Mouse (Mus musculus): Measurements from ENCODE around the gene Nav3.

Nav3 gene

DNA sequence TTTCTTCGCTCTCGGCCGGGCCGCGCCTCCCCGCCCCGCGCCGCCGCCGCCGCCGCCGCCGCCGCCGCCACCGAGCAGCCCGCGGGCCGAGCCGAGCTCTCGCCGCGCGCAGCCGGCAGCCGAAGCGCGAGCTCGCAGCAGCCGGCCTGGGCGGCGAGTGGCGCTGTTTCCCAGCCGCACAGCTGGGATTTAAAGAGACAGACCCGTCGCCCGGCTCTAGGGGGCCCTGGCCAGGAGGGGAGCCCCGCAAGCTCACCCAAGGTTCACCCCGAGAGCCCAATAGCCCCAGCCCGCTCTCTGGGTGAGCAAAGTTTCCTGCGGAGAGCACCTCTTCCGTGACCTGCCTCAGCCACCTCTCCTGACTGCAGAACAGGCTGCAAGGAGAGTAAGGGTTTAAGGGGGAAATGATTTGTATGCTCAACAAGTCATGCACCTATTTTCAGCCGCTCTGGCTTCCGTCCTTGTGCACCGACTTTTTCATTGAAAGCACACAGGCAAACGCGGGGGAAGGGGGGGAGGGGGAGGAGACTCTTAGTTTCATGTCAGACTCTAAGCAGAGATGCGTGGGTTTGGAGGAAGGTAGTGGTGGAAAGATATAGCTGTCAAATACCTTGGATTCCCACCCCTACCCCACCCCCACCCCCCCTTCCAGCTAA is at the start of gene Nav3:
TSS of gene Nav3 (minus strand) at position 367 of the 656 bp plus-strand sequence.
- DNase-seq (ENCODE audit: low spot score in 2 of 2), result peak; percentile 59 to 80

- no peak for DNase-seq (ENCODE audit: low spot score in 2 of 2)
Observed at GRCm38 (mm10) chr10:110485306-110485705, 29.3 kb upstream of the Nav3 start.

GRCm38 (mm10) chr10:110484822-110485221 is 28.8 kb upstream of the Nav3 start:
- DNase-seq (ENCODE audit: low spot score in 2 of 2), result no peak

- no peak for DNase-seq (ENCODE audit: low spot score in 2 of 2)
Observed at GRCm38 (mm10) chr10:110479189-110479588, 23.2 kb upstream of the Nav3 start.

GRCm38 (mm10) chr10:110477689-110478314 is 21.8 kb upstream of the Nav3 start:
- DNase-seq (ENCODE audit: low spot score in 2 of 2), result peak; percentile 30 to 38

DNA sequence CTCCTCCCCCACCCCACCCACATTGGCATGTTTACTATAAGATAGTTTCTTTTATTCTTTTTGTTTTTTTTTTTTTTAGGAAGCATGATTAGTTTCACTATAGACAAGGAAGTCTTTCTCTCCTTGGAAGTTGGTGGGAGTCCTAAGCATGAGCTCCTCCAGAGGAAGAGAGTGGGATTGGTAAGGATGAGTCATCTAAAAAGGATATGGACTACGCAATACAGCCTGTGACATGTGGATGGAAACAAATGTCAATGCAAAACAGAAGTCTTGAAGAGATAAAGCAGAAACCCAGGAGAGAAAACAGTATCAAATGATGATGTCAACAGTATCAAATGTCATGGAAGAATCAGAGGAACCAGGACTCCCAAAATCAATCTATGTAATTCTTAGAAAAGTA is 18.1 kb upstream of the Nav3 start:
- DNase-seq (ENCODE audit: low spot score in 2 of 2), result no peak

DNA sequence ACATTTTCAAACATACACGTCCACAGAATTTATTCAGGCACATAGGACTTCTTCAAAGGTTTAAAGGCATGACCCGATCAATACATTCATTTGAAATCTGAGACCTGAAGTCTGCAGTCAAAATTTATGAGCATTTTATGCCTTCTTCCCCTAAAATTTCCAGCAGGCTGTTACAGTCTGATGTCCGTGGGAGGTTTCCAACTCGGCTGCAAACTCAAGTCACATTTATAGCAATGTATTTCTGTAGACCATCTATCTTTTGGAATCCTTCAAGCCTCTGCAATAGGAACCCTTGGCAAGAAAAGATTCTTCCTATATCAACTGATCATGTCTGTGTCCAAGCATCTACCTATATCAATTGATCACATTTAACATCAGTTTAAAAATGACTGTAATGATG is 13.4 kb upstream of the Nav3 start:
- DNase-seq (ENCODE audit: low spot score in 2 of 2), result no peak

DNA sequence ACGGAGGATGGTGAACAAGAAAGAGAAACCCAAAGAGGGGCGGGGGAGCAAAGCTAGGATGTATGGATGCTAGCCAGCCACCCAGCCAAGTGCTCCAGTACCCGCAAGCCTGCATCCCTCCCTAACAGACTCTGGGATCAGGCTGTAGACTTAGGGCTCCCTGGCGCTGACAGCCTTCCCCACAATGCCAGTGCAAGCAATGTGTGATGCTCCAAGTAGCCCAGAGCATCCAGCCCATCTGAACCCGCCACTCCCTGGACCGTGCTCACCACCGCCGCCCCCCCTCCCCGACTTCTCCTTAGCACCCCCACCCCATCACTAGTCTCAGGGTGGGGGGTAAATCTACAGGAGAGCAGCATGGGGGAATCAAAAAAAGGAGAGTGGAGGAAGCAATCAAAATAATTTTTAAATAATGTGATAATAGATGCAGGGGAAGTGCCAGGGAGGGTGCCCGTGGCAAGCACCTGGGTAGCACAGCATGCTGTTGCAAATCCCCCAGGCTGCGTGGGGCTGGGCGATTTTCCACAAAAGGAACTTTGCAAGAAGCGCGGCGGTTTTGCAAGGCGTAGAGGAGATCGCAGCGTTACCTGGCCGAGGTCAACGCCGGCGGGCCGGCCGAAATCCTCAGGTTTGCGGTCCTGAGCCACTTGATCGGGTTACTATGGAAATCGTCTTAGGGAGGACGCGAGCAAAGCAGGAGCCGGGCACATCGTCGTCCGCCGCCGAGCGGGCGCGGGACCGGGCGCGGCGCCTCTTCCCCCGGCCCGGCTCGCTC is 754 bp downstream of the Nav3 start:
- peak; percentile 33 to 57 for DNase-seq (ENCODE audit: low spot score in 2 of 2)

GRCm38 (mm10) chr10:110453566-110453965 is 2.4 kb downstream of the Nav3 start:
- no peak for DNase-seq (ENCODE audit: low spot score in 2 of 2)

- peak in 1 of 2 experiments; percentile 47 for DNase-seq (ENCODE audit: low spot score in 2 of 2)
Observed at GRCm38 (mm10) chr10:110440396-110440795, 15.6 kb downstream of the Nav3 start.

DNA sequence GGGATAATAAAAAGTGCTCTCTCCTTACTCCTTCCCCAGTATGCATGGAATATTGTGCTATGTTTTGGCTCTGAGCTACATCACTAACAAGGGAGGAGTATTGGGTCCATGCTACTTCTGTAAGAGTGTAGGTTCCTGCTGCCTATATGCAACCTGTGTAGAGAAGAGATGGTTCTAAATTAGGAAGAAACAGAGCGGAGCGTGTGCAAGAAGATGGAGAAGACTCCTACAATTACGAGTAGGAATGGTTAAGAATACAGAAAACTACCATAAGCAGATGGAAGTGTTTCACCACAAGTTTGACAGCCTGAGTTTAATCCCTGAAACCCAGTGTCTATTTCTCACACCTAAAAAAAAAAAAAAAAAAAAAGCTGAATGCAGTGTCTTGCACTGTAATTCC is 24.9 kb downstream of the Nav3 start:
- DNase-seq (ENCODE audit: low spot score in 2 of 2), result no peak

DNA sequence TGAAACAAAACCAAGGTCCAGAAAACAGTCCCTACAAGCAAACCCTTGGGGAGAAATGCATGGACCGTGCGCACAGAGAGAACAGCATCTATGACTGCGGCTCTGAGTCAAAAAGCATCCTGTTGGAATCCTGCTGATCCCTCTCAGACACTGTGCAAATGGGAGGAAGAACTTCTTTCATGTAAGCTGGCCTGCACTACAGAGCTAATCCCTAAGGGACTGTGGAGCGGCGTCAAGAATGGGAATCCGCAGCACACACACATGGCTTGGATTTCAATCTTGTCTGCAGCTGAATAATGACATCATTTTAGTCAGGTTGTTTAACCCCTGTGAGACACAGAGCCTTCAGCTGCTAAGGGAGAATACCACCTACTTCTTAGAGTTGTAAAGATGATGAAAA is 26.4 kb downstream of the Nav3 start:
- no peak for DNase-seq (ENCODE audit: low spot score in 2 of 2)

DNA sequence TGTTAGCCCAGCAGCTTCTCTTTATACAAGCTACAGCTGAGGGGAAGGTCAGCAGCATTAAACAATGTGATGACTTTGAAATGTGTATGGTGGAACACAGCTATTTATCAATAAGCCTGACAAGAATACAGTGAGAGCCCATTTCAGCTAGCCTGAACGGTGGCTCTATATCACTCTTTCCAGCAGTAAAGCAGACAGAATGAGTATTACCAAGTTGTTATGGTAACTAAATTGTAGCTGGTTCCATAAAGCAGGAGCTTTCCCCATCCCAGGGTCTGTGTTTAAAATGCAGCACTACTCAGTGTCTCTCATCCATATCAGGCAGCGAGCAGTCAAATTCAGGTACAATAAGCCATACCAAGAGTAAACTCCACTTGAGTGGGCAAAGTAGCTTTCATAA is 27.0 kb downstream of the Nav3 start:
- DNase-seq (ENCODE audit: low spot score in 2 of 2), result no peak

DNA sequence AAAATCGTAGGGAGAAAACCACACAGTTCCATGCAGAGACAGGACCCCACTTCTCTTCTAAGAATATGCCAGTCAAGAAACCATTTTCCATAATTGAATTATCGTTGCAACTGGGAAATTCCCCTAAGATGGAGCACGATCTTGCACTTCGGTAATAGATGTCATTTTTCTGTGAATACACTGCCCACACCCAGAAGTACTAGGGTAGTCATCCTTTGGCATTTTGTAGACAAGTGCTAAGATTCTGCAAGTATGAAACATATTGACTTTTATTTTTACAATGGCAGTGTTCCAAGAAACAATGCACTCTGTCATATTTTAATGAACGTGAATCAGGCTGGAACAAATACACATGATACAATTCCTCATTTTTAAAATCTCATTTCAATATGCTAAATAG is 34.5 kb downstream of the Nav3 start:
- DNase-seq (ENCODE audit: low spot score in 2 of 2), result no peak

GRCm38 (mm10) chr10:110417003-110417402 is 39.0 kb downstream of the Nav3 start:
- no peak for DNase-seq (ENCODE audit: low spot score in 2 of 2)

- no peak for DNase-seq (ENCODE audit: low spot score in 2 of 2)
Observed at GRCm38 (mm10) chr10:110415624-110416023, 40.4 kb downstream of the Nav3 start.

GRCm38 (mm10) chr10:110413281-110413897 is 42.6 kb downstream of the Nav3 start:
- DNase-seq (ENCODE audit: low spot score in 2 of 2), result no peak

GRCm38 (mm10) chr10:110402950-110403349 is 53.1 kb downstream of the Nav3 start:
- no peak for DNase-seq (ENCODE audit: low spot score in 2 of 2)

DNA sequence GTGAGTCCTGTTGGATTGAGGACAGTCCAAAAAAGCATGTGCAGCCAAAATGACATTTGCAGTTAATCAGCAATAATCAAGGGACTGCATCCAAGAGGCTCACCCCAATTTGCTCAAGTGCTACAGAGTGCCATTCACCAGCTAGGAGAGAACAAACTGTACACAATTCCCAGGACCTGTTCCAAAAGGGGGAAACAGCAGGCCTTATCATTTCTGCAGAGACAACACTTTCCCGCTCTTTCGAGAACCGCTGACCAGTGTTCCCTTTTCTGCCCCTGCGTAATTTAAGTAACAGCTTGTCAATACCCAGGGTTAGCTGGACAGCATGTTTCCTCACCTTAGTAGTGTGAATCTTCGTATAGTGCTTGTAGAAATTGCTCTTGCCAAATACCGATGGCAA is 55.4 kb downstream of the Nav3 start:
- no peak for DNase-seq (ENCODE audit: low spot score in 2 of 2)

- DNase-seq (ENCODE audit: low spot score in 2 of 2), result no peak
Observed at GRCm38 (mm10) chr10:110398643-110399042, 57.4 kb downstream of the Nav3 start.

- DNase-seq (ENCODE audit: low spot score in 2 of 2), result no peak
Observed at GRCm38 (mm10) chr10:110386476-110387197, 69.4 kb downstream of the Nav3 start.
